In the genomic region with DNA sequence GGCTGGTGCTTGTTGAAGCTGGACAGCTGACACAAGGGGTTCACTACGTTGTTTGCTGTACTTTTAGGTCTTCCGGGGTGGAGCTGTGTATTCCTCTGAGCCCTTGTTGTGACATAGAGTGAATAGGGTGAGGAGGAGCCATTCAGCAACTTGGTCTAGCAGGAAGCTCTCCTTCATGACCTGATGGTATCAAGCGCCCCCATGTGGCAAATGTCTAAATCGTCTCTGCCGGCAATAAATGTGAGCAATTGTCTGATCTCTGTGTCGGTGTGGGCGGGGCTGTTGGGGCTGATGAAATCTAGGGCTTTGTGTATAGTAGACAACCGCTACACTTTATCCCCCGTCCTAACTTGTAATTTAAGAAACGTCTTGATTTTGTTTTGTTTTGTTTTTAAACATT, we compare ENCODE assay signal across 7 mouse cellular contexts.
A peak's percentile ranks its signal among the peaks of the same experiment; 100 is the strongest.
DNase-seq lines count a peak whose midpoint lies in the region; ATAC-seq lines count a peak whose summit lies in the region.

No protein-coding gene starts in this region.

- ATAC-seq in embryonic facial prominence, embryonic 12.5 days (ENCODE audit: insufficient number of reproducible peaks, insufficient read depth, low FRiP score, low TSS enrichment) = 0 out of 2 replicates have a peak, but pooled peaks have one; percentile 70
- peak; percentile 81 for ATAC-seq in midbrain, embryonic 14.5 days (ENCODE audit: low FRiP score, low TSS enrichment)

- no peaks in the 10 kb centered on the region for H3K9me3 ChIP-seq in embryonic facial prominence, embryonic 12.5 days
- no peaks in the 10 kb centered on the region for H3K9me3 ChIP-seq in limb, embryonic 10.5 days (replicated peaks)
- no peaks in the 10 kb centered on the region for H3K9me3 ChIP-seq in midbrain, embryonic 14.5 days (ENCODE audit: control insufficient read depth, low read length)

- H3K4me3 ChIP-seq in embryonic facial prominence, embryonic 12.5 days = no peak overlapping the region
- no peak overlapping the region for H3K4me3 ChIP-seq in limb, embryonic 10.5 days
- H3K4me3 ChIP-seq in midbrain, embryonic 14.5 days (replicated peaks; ENCODE audit: low read depth, low read length) = no peak overlapping the region

- H3K4me2 ChIP-seq in embryonic facial prominence, embryonic 12.5 days (replicated peaks) = no peak overlapping the region
- H3K4me2 ChIP-seq in midbrain, embryonic 14.5 days (ENCODE audit: low read length) = peak overlapping the region; percentile 41; the same call in 1 of the 2 replicates

- no peaks in the 10 kb centered on the region for H3K27me3 ChIP-seq in embryonic facial prominence, embryonic 12.5 days
- no peaks in the 10 kb centered on the region for H3K27me3 ChIP-seq in limb, embryonic 10.5 days (ENCODE audit: low read depth, poor library complexity, severe bottlenecking)
- H3K27me3 ChIP-seq in midbrain, embryonic 14.5 days (ENCODE audit: control insufficient read depth, insufficient read depth, low read length) = no peaks in the 10 kb centered on the region

- peak; percentile 85 for DNase-seq in adrenal gland, postnatal 25 days
- DNase-seq in heart, adult 11 months = peak; percentile 97
- DNase-seq in kidney, adult 11 months = peak; percentile 81
- peak; percentile 87 for DNase-seq in limb, embryonic 10.5 days (ENCODE audit: low spot score)
- peak; percentile 95 for DNase-seq in midbrain, embryonic 14.5 days
- peak; percentile 74 for DNase-seq in spleen, adult 12 weeks (ENCODE audit: low spot score)

- no peaks in the 10 kb centered on the region for H3K4me1 ChIP-seq in embryonic facial prominence, embryonic 12.5 days
- H3K4me1 ChIP-seq in limb, embryonic 10.5 days = no peaks in the 10 kb centered on the region
- no peaks in the 10 kb centered on the region for H3K4me1 ChIP-seq in midbrain, embryonic 14.5 days (ENCODE audit: control insufficient read depth, insufficient read depth, low read length)

- H3K9ac ChIP-seq in embryonic facial prominence, embryonic 12.5 days = no peak overlapping the region
- no peak overlapping the region; the same call in 1 of the 2 replicates for H3K9ac ChIP-seq in midbrain, embryonic 14.5 days (replicated peaks; ENCODE audit: low read length)

- 3% methylated on average over 10 of the region's 10 CpGs for WGBS in embryonic facial prominence, embryonic 12.5 days
- 8% methylated on average over 10 of the region's 10 CpGs for WGBS in limb, embryonic 10.5 days
- 3% methylated on average over 10 of the region's 10 CpGs for WGBS in midbrain, embryonic 14.5 days

- H3K36me3 ChIP-seq in embryonic facial prominence, embryonic 12.5 days = no peaks in the 10 kb centered on the region
- no peaks in the 10 kb centered on the region for H3K36me3 ChIP-seq in limb, embryonic 10.5 days
- no peaks in the 10 kb centered on the region for H3K36me3 ChIP-seq in midbrain, embryonic 14.5 days (ENCODE audit: control insufficient read depth, insufficient read depth, low read length)

- H3K27ac ChIP-seq in embryonic facial prominence, embryonic 12.5 days = no peak overlapping the region
- no peak overlapping the region for H3K27ac ChIP-seq in limb, embryonic 10.5 days
- H3K27ac ChIP-seq in midbrain, embryonic 14.5 days (replicated peaks; ENCODE audit: low read depth, low read length) = no peak overlapping the region
